Mouse (Mus musculus) T-cell, adult 2 months (primary cell): Measurements from ENCODE around the gene Mymk.

Experiments
- DNase-seq: peaks from one replicate; pipeline ENCODE4 v3.0.0; 2022; ENCODE audit warnings: low spot score

Gene Mymk

GRCm38 (mm10) chr2:27036003-27036402 lies 36.0 kb downstream of the Mymk start:
- no peak for DNase-seq

DNA sequence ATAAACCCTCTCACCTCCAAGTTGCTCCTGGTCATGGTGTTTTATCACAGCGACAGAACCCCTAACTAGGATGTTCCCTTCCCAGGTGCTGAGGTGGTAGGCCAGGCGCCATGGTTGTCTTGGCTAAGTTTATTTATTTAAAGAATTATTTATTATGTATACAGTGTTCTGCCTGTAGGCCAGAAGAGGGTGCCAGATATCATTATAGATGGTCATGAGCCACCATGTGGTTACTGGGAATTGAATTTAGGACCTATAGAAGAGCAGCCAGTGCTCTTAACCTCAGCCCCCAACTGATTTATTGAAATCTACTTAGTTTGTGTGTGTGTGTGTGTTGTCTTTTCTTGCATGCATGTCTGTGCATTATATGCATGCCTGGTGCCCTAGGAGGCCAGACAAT lies 39.6 kb downstream of the Mymk start:
- no peak for DNase-seq

- no peak for DNase-seq
Observed at GRCm38 (mm10) chr2:27028437-27029015, 43.5 kb downstream of the Mymk start.

DNA sequence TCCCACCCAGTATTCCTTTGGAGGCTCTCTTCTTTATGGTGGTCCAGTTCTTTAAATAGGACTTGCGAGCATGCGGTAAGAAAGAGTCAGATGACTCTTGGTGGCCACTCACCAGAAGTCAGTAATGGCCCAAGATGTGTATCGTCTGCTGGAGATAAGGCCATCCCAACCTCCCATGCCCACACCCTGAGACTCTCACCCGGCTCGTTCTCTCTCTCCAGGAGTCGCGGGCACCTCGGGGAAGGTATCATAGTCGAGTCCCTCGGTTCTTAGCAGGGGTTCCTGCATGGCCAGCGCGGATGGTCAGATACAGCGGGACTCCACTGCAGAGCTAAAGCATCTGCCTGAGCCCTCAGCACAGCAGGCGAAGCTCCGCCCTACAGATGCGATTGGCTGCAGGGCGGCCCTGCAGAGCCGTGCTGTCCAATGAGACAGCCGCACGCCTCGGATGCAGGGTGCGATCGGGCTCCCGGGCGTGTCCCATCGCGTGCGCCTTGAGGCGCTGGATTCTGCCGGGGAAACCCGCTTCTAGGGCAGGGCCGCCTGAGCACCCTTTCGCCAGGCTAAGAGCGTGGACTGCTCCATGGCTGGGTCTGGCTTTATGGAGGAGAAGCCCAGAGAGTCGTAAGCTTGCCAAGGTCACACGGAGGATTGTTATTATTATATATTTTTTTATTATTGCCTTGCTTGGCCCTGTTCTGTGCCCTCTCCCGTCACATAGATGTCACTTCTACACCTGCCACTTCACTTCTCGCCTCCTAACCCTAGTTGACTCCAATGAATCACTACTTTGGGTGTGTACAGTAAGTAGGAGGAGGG lies 44.2 kb downstream of the Mymk start, which contains the start of gene Slc2a6:
Gene Slc2a6 (minus strand): TSS at position 381 of the 819 bp plus-strand sequence.
- peak; percentile 83 for DNase-seq

DNA sequence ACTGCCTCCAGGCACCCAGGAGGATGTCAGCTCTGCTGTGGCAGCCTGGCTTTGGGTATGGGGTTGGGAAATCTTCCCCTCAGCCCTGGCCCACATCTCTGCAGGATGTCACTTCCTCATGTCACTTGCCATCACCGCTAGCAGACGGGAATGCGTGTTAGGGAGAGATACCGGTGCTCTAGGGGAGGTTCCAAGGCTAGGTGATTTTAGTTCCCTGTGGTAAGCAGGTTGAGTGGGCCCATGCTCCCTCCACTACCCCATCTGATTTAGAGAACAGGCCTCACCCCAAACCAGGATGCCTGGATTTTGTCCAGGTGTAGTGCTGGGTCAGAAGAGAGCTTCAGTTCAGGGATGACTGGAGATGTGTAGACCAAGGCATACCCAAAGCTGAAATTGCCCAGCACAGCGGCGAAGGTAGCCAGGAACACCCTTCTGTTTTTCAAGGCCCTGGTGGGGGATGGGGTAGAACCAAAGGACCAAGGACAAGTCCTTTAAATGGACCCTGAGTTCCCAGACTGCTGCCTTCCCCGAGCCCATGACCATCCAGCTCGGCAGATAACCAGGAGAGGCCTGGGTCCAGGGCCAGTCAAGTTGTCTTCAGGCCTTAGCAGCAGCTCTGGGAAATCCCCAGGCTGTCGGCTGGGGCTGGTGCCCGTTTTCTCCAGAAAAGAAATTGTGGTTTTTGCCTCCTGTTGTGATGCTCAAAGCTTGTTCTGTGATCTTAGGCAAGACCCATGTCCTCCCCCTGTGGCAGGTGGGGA lies 44.9 kb downstream of the Mymk start:
- DNase-seq, result no peak

DNA sequence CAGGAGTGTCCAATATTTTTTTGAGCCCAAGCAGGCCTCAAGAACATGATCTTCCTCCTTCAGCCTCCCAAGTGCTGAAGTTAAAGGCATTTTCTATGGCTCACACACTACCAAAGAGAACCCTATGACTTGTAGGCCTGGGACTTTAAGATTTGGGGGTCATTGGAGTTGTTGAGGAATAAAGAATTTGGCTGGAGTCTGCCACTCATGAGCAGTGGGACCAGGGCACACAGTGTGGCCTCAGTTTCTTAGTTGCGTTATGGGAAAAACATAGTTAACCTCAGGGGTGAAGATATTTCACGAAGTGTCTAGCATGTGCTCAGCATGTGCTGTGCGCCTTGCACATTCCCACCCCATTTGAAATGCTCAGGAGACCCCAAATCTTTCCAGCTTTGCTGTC lies 45.6 kb downstream of the Mymk start:
- DNase-seq, result no peak

- DNase-seq, result no peak
Observed at GRCm38 (mm10) chr2:27025545-27025944, 46.4 kb downstream of the Mymk start.

DNA sequence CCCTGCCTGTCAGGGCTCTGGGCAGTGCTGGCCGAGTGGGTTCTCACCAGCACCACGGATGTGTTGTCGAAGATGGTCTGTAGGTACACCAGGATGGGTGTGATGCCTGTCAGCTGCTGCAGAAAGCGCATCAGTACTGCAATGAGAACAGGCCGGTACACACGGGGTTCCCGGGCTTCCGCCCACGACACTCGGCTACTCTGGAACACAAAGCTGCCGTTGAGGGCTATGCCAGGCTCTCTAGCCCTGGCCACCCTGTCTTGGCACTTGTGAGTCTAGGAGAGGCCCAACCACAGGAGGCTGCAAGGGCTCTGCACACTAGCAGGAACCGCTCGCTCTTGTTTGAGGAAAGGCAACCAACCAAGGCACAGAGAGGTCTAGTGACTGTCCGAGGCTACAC lies 47.8 kb downstream of the Mymk start:
- no peak for DNase-seq

- no peak for DNase-seq
Observed at GRCm38 (mm10) chr2:27022612-27023011, 49.4 kb downstream of the Mymk start.

DNA sequence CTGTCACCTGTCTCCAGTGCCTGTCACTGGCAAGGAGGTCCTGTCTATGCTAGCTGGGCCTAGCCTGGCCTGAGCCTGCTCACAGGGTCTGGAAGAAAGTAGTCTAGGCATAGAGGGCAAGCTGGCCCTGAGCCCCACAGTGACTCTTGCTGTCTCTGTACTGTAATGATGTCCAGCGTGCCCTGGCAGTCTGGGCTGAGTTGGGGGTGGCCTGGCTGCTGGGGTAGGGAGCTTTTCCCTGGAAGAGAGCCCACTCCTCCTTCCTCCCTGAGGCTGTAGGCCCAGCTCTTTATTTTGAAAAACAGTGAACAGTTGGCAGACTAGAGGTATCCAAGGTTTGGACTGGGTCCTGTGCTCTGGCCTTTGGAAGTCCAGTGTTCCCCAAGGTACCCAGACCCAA lies 50.9 kb downstream of the Mymk start:
- no peak for DNase-seq

DNA sequence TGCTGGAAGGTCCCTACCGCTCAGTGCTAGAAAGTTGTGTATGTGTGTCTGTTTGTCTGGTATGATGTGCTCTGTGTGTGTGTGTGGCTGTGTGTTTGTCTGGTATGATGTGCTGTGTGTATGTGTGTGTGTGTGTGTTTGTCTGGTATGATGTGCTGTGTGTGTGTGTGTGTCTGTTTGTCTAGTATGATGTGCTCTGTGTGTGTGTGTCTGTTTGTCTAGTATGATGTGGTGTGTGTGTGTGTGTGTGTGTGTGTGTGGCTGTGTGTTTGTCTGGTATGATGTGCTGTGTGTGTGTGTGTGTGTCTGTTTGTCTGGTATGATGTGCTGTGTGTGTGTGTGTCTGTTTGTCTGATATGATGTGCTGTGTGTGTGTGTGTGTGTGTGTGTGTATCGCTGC lies 52.4 kb downstream of the Mymk start:
- DNase-seq, result no peak

GRCm38 (mm10) chr2:27017802-27018201 lies 54.2 kb downstream of the Mymk start:
- peak; percentile 46 for DNase-seq
